Mouse (Mus musculus) hindbrain, embryonic 12.5 days (tissue): Measurements from ENCODE around the gene Noct. TPM values are rescaled to one million over a fixed set of nuclear protein-coding genes. Genes with fewer than 3 reads are reported as not detected.

Source experiments
- ATAC-seq: fragments of 200-750 bp; cut with Nextera tagmentation; 2 replicates; pipeline ENCODE4 v1.8.0; 2017; ENCODE audit warnings: moderate TSS enrichment; ENCODE audit not compliant: low FRiP score
- H3K27ac ChIP-seq: fragments of 300-500 bp; sonication (generic); 2 replicates; pipeline ENCODE4 v1.5.1; 2016; ENCODE audit warnings: mild to moderate bottlenecking
- H3K27me3 ChIP-seq: fragments of 300-500 bp; sonication (generic); 2 replicates; pipeline ENCODE4 v1.6.1; 2016; ENCODE audit warnings: mild to moderate bottlenecking
- H3K36me3 ChIP-seq: fragments of 300-500 bp; sonication (generic); 2 replicates; pipeline ENCODE4 v1.6.1; 2016; ENCODE audit warnings: mild to moderate bottlenecking
- H3K4me1 ChIP-seq: fragments of 300-500 bp; sonication (generic); 2 replicates; pipeline ENCODE4 v1.6.1; 2016
- H3K4me2 ChIP-seq: fragments of 300-500 bp; sonication (generic); replicated peaks from 2 replicates; pipeline ENCODE4 v1.6.1; 2016; ENCODE audit warnings: mild to moderate bottlenecking
- H3K4me3 ChIP-seq: fragments of 300-500 bp; sonication (generic); 2 replicates; pipeline ENCODE4 v1.5.1; 2016; ENCODE audit warnings: mild to moderate bottlenecking
- H3K9ac ChIP-seq: fragments of 300-500 bp; sonication (generic); 2 replicates; pipeline ENCODE4 v1.6.1; 2016; ENCODE audit warnings: mild to moderate bottlenecking, moderate library complexity
- H3K9me3 ChIP-seq: fragments of 300-500 bp; sonication (generic); replicated peaks from 2 replicates; pipeline ENCODE4 v1.6.1; 2016; ENCODE audit warnings: mild to moderate bottlenecking
- WGBS: fragments of 180-500 bp; shearing (Covaris S2); methylation state at CpG from one replicate; pipeline ENCODE4 v1.1.7; 2016; 5-methylcytosine and 5-hydroxymethylcytosine counted together
- polyA plus RNA-seq: library from polyadenylated mRNA; unstranded; fragments of >200 nt; fragmentation: Nextera tagmentation; extraction: Ambion mirVana; gene quantifications from 2 replicates; pipeline ENCODE4 v1.2.1, GENCODE M21; 2016

Gene Noct
- polyA plus RNA-seq, 1 experiment from 2014 or later = 19.3 TPM

DNA sequence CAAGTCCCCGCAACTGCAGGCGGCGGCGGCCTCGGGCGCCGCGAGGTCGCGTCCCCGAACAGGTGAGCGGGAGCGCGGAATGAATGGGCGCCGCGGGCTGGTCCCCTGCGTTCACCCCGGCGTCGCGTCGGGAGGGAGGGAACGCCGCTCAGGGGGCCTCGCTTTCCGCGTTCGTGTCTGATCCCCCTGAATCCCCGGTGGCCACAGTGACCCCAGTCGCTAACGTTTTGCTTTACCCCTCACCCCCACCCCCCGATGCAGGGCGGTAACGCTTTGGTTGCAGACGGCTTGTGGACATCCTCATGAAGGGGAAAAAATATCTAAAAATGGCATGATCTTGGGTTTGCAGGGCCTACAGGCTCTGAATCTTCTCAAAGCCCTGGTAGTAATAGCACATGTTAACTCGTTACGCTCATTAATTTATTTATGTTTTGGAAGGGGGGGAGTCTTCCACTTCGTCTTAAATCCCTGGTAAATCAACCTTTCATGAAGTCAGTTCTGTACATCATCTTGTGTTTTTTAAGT is 1.0 kb downstream of the Noct start:
- no peaks in the 10 kb centered on the region for H3K27me3 ChIP-seq
- H3K9me3 ChIP-seq = no peaks in the 10 kb centered on the region
- H3K4me3 ChIP-seq = peak overlapping the region; percentile 91
- H3K4me1 ChIP-seq = peaks cover 24% of the 10 kb centered on the region
- H3K27ac ChIP-seq = peak overlapping the region; percentile 98
- WGBS = under 1% methylated on average over 39 of the region's 39 CpGs
- no peaks in the 10 kb centered on the region for H3K36me3 ChIP-seq
- H3K4me2 ChIP-seq = peak overlapping the region; percentile 72
- ATAC-seq = peak; percentile 17
- H3K9ac ChIP-seq = peak overlapping the region; percentile 94

DNA sequence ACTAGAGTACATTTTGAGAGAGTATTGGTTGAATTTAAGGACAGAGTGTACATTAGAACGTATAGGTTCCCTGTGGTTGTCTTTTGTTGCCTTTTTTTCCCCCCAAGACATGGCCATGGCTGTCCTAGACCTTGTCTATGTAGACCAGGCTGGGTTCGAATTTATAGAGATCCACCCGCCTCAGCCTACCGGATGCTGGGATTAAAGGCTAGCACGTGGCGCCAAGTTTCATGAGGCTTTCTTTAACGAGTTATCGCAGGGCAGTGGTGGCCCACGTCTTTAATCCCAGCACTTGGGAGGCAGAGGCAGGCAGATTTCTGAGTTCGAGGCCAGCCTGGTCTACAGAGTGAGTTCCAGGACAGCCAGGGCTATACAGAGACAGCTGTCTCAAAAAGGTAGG is 1.7 kb downstream of the Noct start:
- H3K9me3 ChIP-seq = no peaks in the 10 kb centered on the region
- no peak overlapping the region for H3K27ac ChIP-seq
- peaks cover 24% of the 10 kb centered on the region for H3K4me1 ChIP-seq
- ATAC-seq = no peak
- 96% methylated on average over 10 of the region's 10 CpGs for WGBS
- H3K9ac ChIP-seq = no peak overlapping the region; the same call in 1 of the 2 replicates
- peak overlapping the region; percentile 91 for H3K4me3 ChIP-seq
- no peaks in the 10 kb centered on the region for H3K36me3 ChIP-seq
- H3K27me3 ChIP-seq = no peaks in the 10 kb centered on the region
- peak overlapping the region; percentile 72 for H3K4me2 ChIP-seq

DNA sequence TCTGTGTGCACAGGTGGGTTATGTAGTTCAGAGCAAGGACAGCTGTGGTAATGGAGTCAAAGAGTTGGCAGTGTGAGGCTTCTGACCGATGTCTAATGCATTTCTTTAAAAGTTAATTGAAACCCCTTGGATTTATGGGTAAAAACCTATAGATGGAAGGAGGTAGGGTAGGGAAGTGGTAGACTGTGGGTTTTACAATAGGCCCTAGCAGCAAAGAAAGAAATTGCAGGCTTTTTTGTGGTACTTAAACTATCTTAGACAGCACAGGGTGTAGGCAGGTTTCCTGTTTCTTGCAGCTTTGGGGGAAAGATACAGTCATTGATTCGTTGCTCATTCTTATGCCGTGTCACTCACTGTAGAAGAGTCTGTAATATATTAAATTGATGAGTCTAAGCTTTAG is 2.4 kb downstream of the Noct start:
- Histone ChIP-seq H3K4me1 (peaks cover 24% of the 10 kb centered on the region), H3K9ac (no peak overlapping the region), H3K4me2 (no peak overlapping the region; the same call in 1 of the 2 replicates), H3K9me3 (no peaks in the 10 kb centered on the region), H3K36me3 (no peaks in the 10 kb centered on the region), H3K27me3 (no peaks in the 10 kb centered on the region), H3K4me3 (no peak overlapping the region), H3K27ac (no peak overlapping the region)
- no peak for ATAC-seq
- 88% methylated on average over 3 of the region's 3 CpGs for WGBS

DNA sequence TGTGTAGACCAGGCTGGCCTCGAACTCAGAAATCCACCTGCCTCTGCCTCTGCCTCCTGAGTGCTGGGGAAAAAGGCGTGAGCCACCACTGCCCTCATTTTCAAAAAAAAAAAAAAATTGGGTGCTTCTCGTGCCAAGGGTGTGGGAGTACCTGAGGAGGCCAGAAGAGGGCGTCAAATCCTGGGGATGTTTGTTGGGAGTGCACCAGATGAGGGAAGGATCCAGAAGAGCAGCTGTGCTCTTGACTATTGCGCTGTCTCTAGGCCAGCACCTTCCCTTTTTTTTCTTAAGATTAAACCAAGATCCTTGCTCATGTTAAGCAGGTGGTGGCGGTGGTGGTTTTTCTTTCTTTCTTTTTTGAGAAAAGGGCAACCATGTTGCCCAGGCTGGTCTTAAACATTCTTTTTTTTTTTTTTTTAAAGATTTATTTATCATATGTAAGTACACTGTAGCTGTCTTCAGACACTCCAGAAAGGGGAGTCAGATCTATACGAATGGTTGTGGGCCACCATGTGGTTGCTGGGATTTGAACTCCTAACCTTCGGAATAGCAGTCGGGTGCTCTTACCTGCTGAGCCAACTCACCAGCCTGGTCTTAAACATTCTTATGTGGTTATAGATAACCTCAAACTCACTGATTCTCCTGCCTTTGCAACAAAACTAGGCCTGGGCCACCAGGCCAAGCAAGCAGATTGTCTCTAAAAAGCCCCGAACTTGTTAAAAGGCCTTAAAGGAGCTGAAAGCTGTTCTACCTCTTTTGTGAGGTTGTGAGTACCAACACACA is 4.0 kb downstream of the Noct start:
- Histone ChIP-seq H3K4me1 (peaks cover 21% of the 10 kb centered on the region), H3K27me3 (no peaks in the 10 kb centered on the region), H3K27ac (no peak overlapping the region), H3K4me2 (no peak overlapping the region), H3K36me3 (no peaks in the 10 kb centered on the region), H3K9me3 (no peaks in the 10 kb centered on the region), H3K9ac (no peak overlapping the region), H3K4me3 (no peak overlapping the region)
- ATAC-seq = no peak
- WGBS = 77% methylated on average over 10 of the region's 10 CpGs

DNA sequence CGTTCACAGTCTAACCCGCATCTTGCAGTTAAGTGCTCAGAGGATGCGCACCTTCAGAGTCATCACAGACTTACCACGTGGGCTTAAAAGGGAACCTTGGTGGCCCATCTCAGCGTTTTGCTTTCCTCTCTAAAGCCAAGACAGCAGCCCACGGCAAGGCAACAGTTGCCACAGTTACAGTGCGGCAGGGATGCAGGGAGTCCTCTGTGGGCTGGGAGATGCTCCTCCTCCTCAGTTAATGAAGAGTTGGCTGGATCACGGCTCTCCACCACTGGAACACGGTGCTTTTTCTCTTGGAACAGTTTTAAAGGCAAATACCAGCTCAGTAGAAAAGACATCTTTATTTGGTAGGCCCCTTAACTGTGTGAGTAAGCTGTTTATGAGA is 4.6 kb downstream of the Noct start:
- no peak overlapping the region for H3K4me3 ChIP-seq
- no peak overlapping the region for H3K4me2 ChIP-seq
- no peaks in the 10 kb centered on the region for H3K27me3 ChIP-seq
- peaks cover 23% of the 10 kb centered on the region for H3K4me1 ChIP-seq
- no peaks in the 10 kb centered on the region for H3K36me3 ChIP-seq
- no peak overlapping the region for H3K9ac ChIP-seq
- no peak for ATAC-seq
- H3K9me3 ChIP-seq = no peaks in the 10 kb centered on the region
- no peak overlapping the region for H3K27ac ChIP-seq
- 85% methylated on average over 9 of the region's 9 CpGs for WGBS

DNA sequence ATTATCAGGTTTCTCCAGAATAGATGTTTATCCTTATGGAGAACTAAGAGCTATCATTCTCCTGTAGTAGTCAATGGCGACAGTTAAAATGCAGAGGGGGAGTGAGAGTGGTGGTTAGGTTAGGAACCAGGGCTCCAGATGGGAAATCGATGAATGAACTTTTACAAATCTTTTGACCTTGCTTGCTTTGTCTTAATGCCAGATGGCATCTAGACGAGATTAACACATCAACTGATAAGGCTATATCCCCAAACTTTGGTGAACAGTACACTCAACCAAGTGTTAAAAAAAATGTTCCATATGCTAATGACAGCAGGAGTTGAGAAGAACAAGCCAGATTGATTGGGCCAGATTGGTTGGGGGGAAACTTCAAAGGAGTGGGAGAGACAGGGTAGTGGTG is 5.0 kb downstream of the Noct start:
- H3K9me3 ChIP-seq = no peaks in the 10 kb centered on the region
- ATAC-seq = no peak
- no peak overlapping the region for H3K4me2 ChIP-seq
- H3K9ac ChIP-seq = no peak overlapping the region
- WGBS = 79% methylated on average over 3 of the region's 3 CpGs
- H3K27me3 ChIP-seq = no peaks in the 10 kb centered on the region
- no peaks in the 10 kb centered on the region for H3K36me3 ChIP-seq
- no peak overlapping the region for H3K4me3 ChIP-seq
- peaks cover 23% of the 10 kb centered on the region for H3K4me1 ChIP-seq
- no peak overlapping the region for H3K27ac ChIP-seq

DNA sequence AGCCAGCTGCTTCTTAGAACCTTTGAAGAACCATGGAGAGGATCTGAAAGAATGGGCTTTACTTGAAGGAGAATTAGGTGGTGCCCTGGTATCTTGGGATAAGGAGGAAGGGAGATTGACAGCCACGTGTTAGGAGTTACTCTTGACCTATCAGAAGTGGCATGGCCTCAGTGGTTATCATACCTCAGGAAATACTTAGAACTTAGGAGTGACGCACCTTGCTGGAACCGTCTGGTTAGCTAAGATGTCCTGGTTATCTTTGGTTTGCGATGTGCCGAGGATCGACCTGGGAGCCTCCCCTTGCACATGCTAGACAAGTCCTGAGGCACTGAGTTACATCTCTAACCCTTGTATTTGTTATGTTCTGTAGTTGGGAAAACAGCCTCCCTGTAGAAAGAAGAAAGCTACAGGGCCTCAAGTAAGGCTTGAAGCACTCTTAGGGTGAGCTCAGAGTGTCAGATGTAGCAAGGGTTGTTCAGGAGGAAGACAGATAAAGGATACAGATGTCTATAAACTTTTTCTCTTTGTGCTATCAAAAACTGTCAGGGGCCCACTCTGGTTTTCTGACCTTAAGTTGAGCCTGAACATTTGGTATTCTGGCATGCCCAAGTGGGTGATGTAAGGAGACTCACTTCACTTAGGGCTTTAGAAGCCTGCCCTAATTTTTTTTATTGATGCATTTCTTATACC is 6.0 kb downstream of the Noct start:
- Histone ChIP-seq H3K4me3 (no peak overlapping the region), H3K36me3 (no peaks in the 10 kb centered on the region), H3K27me3 (no peaks in the 10 kb centered on the region), H3K27ac (no peak overlapping the region), H3K9me3 (no peaks in the 10 kb centered on the region), H3K4me1 (peaks cover 23% of the 10 kb centered on the region), H3K4me2 (no peak overlapping the region), H3K9ac (no peak overlapping the region)
- WGBS = 94% methylated on average over 6 of the region's 6 CpGs
- no peak for ATAC-seq

DNA sequence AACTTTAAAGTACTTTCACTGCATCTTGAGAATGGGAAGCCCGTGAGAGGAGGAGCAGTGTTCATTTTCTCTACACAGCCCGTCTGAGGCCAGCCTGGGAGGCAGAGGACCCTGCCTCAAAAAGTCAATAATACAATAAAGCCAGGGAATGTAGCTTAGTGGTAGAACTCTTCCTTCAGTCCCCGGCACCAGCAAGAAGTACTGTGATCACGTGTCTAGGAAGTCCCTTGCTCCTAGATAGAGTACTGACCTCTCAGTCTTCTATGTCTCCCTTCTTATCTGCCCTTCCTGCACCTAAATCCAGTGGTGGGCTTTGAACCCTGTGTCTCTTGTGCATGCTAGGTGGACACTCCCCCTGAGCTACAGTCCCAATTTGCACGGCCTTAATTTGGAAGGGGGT is 6.6 kb downstream of the Noct start:
- H3K9me3 ChIP-seq = no peaks in the 10 kb centered on the region
- H3K4me1 ChIP-seq = peaks cover 18% of the 10 kb centered on the region
- H3K9ac ChIP-seq = no peak overlapping the region
- H3K27ac ChIP-seq = no peak overlapping the region
- 82% methylated on average over 5 of the region's 5 CpGs for WGBS
- no peak overlapping the region for H3K4me3 ChIP-seq
- no peaks in the 10 kb centered on the region for H3K36me3 ChIP-seq
- no peaks in the 10 kb centered on the region for H3K27me3 ChIP-seq
- H3K4me2 ChIP-seq = no peak overlapping the region
- no peak for ATAC-seq

DNA sequence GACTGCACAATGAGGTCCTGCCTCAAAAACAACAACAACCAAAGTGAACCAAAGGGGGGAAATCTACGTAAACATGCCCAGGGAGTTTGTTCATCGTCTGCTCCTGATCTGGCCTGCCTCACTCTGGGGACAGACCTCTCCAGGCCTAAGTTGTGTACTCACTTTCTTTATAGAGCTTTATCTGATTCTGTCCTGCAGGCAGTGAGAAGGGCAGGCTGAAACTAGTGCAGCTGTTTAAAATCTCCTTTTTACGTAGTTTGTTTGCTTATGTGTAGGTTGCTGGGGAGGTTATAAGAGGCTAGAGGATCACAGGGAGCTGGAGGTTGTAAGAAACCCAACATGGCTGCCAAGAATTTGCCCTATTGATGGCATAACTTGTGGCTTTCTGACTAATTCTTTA is 7.3 kb downstream of the Noct start:
- Histone ChIP-seq H3K9ac (no peak overlapping the region), H3K36me3 (no peaks in the 10 kb centered on the region), H3K27ac (no peak overlapping the region), H3K27me3 (no peaks in the 10 kb centered on the region), H3K9me3 (no peaks in the 10 kb centered on the region), H3K4me3 (no peak overlapping the region), H3K4me1 (peaks cover 13% of the 10 kb centered on the region), H3K4me2 (no peak overlapping the region)
- 80% methylated on average over 3 of the region's 3 CpGs for WGBS
- ATAC-seq = no peak

DNA sequence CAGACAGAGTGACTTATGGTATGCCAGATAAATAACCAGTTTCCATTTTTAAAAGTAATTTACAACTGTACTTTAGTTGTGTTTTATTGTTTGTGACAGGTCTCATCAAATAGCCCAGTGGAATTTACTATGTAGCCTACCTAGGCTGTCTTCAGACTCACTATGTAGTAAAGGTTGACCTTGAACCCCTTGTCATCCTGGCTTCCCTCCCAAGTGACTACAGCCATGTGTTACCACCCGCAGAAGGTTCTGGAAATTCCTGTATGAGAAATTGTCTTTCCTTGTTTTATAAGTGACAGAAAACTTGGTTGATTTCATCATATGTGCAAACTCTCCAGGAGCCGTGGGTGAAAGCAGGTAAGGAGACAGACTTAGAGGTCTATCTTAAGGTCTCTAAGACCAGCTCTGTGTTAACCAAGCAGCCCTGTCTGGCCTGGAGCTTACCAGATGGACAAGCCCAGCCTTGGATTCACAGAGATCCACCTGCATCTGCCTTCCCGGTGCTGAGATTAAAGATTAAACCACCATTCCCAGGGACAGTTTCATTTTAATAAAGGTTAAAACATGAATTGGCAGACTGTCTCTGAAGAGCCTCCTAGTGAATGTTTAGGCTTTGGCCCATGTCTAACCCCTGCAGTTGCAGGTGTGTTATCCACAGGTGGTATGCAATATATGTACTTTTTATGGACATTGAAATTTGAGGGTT is 8.1 kb downstream of the Noct start:
- Histone ChIP-seq H3K9ac (no peak overlapping the region), H3K27me3 (no peaks in the 10 kb centered on the region), H3K27ac (no peak overlapping the region), H3K9me3 (no peaks in the 10 kb centered on the region), H3K4me2 (no peak overlapping the region), H3K4me3 (no peak overlapping the region), H3K4me1 (0 out of 2 replicates have a peak, but pooled peaks cover 9% of the 10 kb centered on the region), H3K36me3 (no peaks in the 10 kb centered on the region)
- WGBS = 89% methylated on average over 3 of the region's 3 CpGs
- ATAC-seq = no peak

DNA sequence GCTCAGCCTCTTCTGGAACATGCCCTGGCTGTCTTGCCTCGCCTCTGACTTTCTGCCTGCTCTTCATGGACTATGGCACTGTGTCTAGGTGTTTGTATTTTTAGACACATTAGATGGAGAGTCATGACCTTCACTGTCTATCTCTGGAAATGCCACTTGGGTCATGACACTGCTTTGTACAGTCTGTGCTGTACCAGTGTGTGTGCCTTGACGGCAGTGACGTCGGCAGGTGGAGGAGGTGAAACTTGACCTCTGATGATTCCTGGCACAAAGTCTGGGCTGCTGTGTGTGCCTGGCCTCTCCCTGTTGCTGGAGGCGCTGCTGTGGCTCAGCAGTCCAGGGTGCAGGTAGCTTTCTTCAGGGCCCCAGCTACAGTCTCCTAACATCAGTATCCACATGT is 9.2 kb downstream of the Noct start:
- H3K27ac ChIP-seq = no peak overlapping the region
- no peaks in the 10 kb centered on the region for H3K9me3 ChIP-seq
- 0 out of 2 replicates have a peak, but pooled peaks cover 9% of the 10 kb centered on the region for H3K4me1 ChIP-seq
- no peaks in the 10 kb centered on the region for H3K27me3 ChIP-seq
- H3K4me3 ChIP-seq = no peak overlapping the region
- WGBS = 73% methylated on average over 5 of the region's 5 CpGs
- no peak for ATAC-seq
- H3K9ac ChIP-seq = no peak overlapping the region
- H3K36me3 ChIP-seq = no peaks in the 10 kb centered on the region
- H3K4me2 ChIP-seq = no peak overlapping the region
